Mouse (Mus musculus) liver, postnatal 0 days (tissue): ENCODE data around the gene 2010111I01Rik.

Experiments
- CTCF ChIP-seq: sonication (generic); IDR thresholded peaks from 2 replicates; pipeline ENCODE4 v1.5.1; 2016; ENCODE audit warnings: antibody characterized with exemption, low read depth
- EP300 ChIP-seq: IDR thresholded peaks from 2 replicates; pipeline ENCODE4 v1.6.1; 2016; ENCODE audit warnings: antibody characterized with exemption, low read depth, mild to moderate bottlenecking

GRCm38 (mm10) chr13:63239877-63240671 is 275.4 kb downstream of the 2010111I01Rik start:
- TF ChIP-seq CTCF (no peak), EP300 (no peak)
